ENCODE assay signal across 10 mouse cellular contexts in the genomic region with DNA sequence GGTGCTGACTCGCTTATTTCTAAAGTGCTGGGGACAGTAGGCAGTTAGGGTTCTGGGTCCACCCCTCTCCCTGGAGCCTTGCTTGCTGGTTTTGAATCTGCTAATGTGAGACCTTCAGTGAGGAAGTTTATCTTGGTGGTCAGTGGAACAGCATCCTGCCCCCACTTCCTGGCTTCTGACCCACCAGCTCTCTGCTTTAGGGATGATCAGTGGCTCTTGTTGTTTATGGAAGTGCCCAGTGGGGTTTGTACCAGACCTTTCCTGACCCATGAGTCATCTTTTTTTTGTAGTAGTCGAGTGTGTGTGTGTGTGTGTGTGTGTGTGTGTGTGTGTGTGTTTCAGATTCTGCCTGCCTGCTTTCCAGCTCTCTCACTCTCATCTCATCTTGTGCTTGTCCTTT. TPM values are rescaled to one million over a fixed set of nuclear protein-coding genes. Genes with fewer than 3 reads are reported as not detected.
DNase-seq lines count a peak whose midpoint lies in the region; ATAC-seq and TF ChIP-seq lines count a peak whose summit lies in the region.
"Had no signal": no experiment of that assay in that cellular context is flagged by ENCODE, and none has a peak within 500 bp of the region (broad histone marks: within the 10 kb centered on the region; RNA-seq: fewer than 3 reads in every experiment).

No protein-coding gene starts in this region.

- no peak overlapping the region for H3K9ac ChIP-seq in heart, adult 2 months (ENCODE audit: low read depth, low read length)
- H3K9ac ChIP-seq: midbrain, embryonic 13.5 days had no signal

- 23% methylated on average over 2 of the region's 2 CpGs for WGBS in heart, adult 2 months

- intact Hi-C loops in gastrocnemius, adult 2 months (cut with DNase I), result loop anchor here (2.0 kb wide), 1 partner anchor 15 kb away; no protein-coding TSS in a partner anchor
- intact Hi-C loops in heart, adult 2 months (cut with DNase I), result no loop called here

- no peak for TF ChIP-seq POLR2A in heart, adult 2 months (IDR thresholded peaks at IDR 0.05; ENCODE audit: insufficient read depth, low read depth, low read length)

- peaks cover 26% of the 10 kb centered on the region for H3K4me1 ChIP-seq in heart, adult 2 months (ENCODE audit: control insufficient read depth, insufficient read depth, low read length)

- no peaks in the 10 kb centered on the region for H3K27me3 ChIP-seq in heart, adult 2 months (ENCODE audit: control insufficient read depth, insufficient read depth, low read length)
- H3K27me3 ChIP-seq: midbrain, embryonic 13.5 days had no signal

- TF ChIP-seq EP300 in heart, adult 2 months (IDR thresholded peaks at IDR 0.05; ENCODE audit: insufficient read depth, low read depth, low read length), result 0 out of 2 replicates have a peak, but pooled peaks have one; percentile 8

- no peak for TF ChIP-seq CTCF in gastrocnemius, adult 2 months (IDR thresholded peaks at IDR 0.05)
- TF ChIP-seq CTCF in heart, adult 2 months (IDR thresholded peaks at IDR 0.05), result no peak

- ATAC-seq in erythroblast, adult 5-6 weeks (replicated peaks; ENCODE audit: low FRiP score, poor library complexity, severe bottlenecking), result no peak
- no peak for ATAC-seq in megakaryocyte progenitor cell, adult 5-6 weeks (replicated peaks; ENCODE audit: poor library complexity)
- ATAC-seq: midbrain, embryonic 13.5 days had no signal

- 0 out of 2 replicates have a peak, but pooled peaks cover 2% of the 10 kb centered on the region for H3K36me3 ChIP-seq in heart, adult 2 months (ENCODE audit: control insufficient read depth, insufficient read depth, low read length)
- H3K36me3 ChIP-seq: midbrain, embryonic 13.5 days had no signal

- peak overlapping the region; percentile 20; the same call in 1 of the 2 replicates for H3K27ac ChIP-seq in gastrocnemius, adult 2 months
- H3K27ac ChIP-seq in heart, adult 2 months, result no peak overlapping the region
- H3K27ac ChIP-seq: midbrain, embryonic 13.5 days had no signal

- H3K79me2 ChIP-seq in heart, adult 2 months (replicated peaks; ENCODE audit: control insufficient read depth, insufficient read depth, low read length), result 0 out of 2 replicates have a peak, but pooled peaks cover 1% of the 10 kb centered on the region

- H3K4me3 ChIP-seq in gastrocnemius, adult 2 months, result no peak overlapping the region
- H3K4me3 ChIP-seq in heart, adult 2 months, result no peak overlapping the region
- H3K4me3 ChIP-seq: midbrain, embryonic 13.5 days had no signal

- peak; percentile 30 for DNase-seq in gastrocnemius, adult 2 months
- no peak for DNase-seq in gastrocnemius, postnatal 4 days (ENCODE audit: low spot score in 2 of 2)
- peak; percentile 74 for DNase-seq in 3T3-L1 (ENCODE audit: low read depth, low spot score)
- DNase-seq in heart, adult 2 months, result peak in 1 of 2 experiments; percentile 35
- peak; percentile 69 for DNase-seq in kidney, postnatal 14 days
- DNase-seq in embryo, embryonic 10 days (ENCODE audit: low spot score), result no peak

RNA-seq across cellular contexts. Expression of a gene that starts 38.6 kb away (rescaled TPM):
- total RNA-seq in gastrocnemius, adult 2 months (2021), result 100 to 1,000 TPM; 189 to 260 TPM
- 100 to 1,000 TPM; 155 to 175 TPM for total RNA-seq in gastrocnemius, postnatal 4 days (2021)
- 100 to 1,000 TPM; 169 to 195 TPM for total RNA-seq in heart, adult 2 months (2021)
- 39.5 and 67.4 TPM in 2 replicates for polyA plus RNA-seq in heart, adult 2 months (2012; rRNA removed)
- total RNA-seq in erythroblast, adult 5-6 weeks (2015; ENCODE audit: low replicate concordance), result not detected in 2 replicates
- 0.14 TPM in 1 of 2 replicates, not detected in the other for total RNA-seq in erythroblast, adult 5-6 weeks (2017; ENCODE audit: low replicate concordance)
- not detected in 2 replicates for total RNA-seq in megakaryocyte progenitor cell, adult 5-6 weeks (2015)
- total RNA-seq in megakaryocyte progenitor cell, adult 5-6 weeks (2017), result not detected in 2 replicates
- total RNA-seq: hematopoietic stem cell, adult 5-6 weeks had no signal

Comparison
In these comparisons a context has a peak if more than half of its experiments do, and no peak if none do; other contexts are left out.
1. DNase-seq: peak in gastrocnemius, adult 2 months (single experiment), 3T3-L1 (single experiment) and kidney, postnatal 14 days (single experiment); none in gastrocnemius, postnatal 4 days (0 of 2) and embryo, embryonic 10 days (single experiment).
2. RNA of a gene that starts 38.6 kb away (total RNA-seq): 189 to 260 TPM in gastrocnemius, adult 2 months, 169 to 195 TPM in heart, adult 2 months and 155 to 175 TPM in gastrocnemius, postnatal 4 days; 0.14 TPM in erythroblast, adult 5-6 weeks and not detected in megakaryocyte progenitor cell, adult 5-6 weeks; every median in the first group is over 100 times any median in the second.